Mouse (Mus musculus): Measurements from ENCODE around the gene Luzp2. TPM values are rescaled to one million over a fixed set of nuclear protein-coding genes. Genes with fewer than 3 reads are reported as not detected.
"Not testable (repeated sequence)": the region's sequence is repeated elsewhere in the genome, so short reads cannot be mapped to it uniquely, and the experiment has no call there.

Luzp2 gene
- total and polyA plus RNA-seq, 3 experiments: 0.11 TPM; not detected in 2

GRCm38 (mm10) chr7:54962678-54963077 lies 127.4 kb downstream of the Luzp2 start:
- DNase-seq (ENCODE audit: low spot score): no peak
- Histone ChIP-seq H3K9me3 (replicated peaks) (no peaks in the 10 kb centered on the region), H3K36me3 (replicated peaks) (no peaks in the 10 kb centered on the region), H3K4me3 (ENCODE audit: low read depth, low read length) (no peak overlapping the region), H3K27me3 (ENCODE audit: insufficient read depth, low read length) (no peaks in the 10 kb centered on the region), H3K4me1 (ENCODE audit: insufficient read depth, low read depth, low read length) (no peaks in the 10 kb centered on the region)
- no peak for ATAC-seq (ENCODE audit: extremely low read depth, insufficient number of reproducible peaks, low FRiP score, poor library complexity, severe bottlenecking)
- no peak for TF ChIP-seq CTCF (IDR thresholded peaks at IDR 0.05; ENCODE audit: low read depth, low read length)
- no peak for TF ChIP-seq POLR2AphosphoS5 (IDR thresholded peaks at IDR 0.05; ENCODE audit: insufficient replicate concordance, low read depth, low read length)
- no peak for TF ChIP-seq GATA2 (IDR thresholded peaks at IDR 0.05; ENCODE audit: borderline replicate concordance, low read depth, low read length)

DNA sequence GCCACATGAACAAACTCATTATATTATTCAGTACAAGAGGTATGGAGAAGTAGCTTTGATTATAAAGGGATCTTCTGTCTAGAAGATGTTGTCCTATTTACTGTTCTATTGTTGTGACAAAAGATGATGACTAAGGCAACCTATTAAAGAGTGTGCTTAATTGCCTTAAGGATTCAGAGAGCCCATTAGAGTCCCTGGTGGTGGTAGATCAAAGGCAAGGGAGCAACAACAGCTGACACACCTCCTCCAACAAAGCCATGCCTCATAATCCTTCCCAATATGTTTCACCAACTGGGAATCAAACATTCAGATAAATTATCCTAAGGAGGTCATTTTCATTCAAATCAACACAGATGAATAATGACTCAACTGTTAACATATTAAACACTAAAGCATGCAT lies 142.1 kb downstream of the Luzp2 start:
- no peak for TF ChIP-seq TAL1 (conservative IDR thresholded peaks at IDR 0.05; ENCODE audit: low read depth, low read length)
- TF ChIP-seq GATA2 (IDR thresholded peaks at IDR 0.05; ENCODE audit: borderline replicate concordance, low read depth, low read length): no peak
- no peak for TF ChIP-seq GATA1 (IDR thresholded peaks at IDR 0.05; ENCODE audit: borderline replicate concordance, low read length)
- no peak for TF ChIP-seq CTCF (IDR thresholded peaks at IDR 0.05; ENCODE audit: low read depth, low read length)
- TF ChIP-seq POLR2AphosphoS5 (IDR thresholded peaks at IDR 0.05; ENCODE audit: insufficient replicate concordance, low read depth, low read length): no peak
- H3K4me1 ChIP-seq (ENCODE audit: insufficient read depth, low read depth, low read length): no peaks in the 10 kb centered on the region
- ATAC-seq (ENCODE audit: extremely low read depth, insufficient number of reproducible peaks, low FRiP score, poor library complexity, severe bottlenecking) (no peak), DNase-seq (ENCODE audit: low spot score) (no peak)
- no peaks in the 10 kb centered on the region for H3K36me3 ChIP-seq (replicated peaks)
- H3K27me3 ChIP-seq (ENCODE audit: insufficient read depth, low read length): no peaks in the 10 kb centered on the region
- no peak overlapping the region for H3K4me3 ChIP-seq (ENCODE audit: low read depth, low read length)
- H3K9me3 ChIP-seq (replicated peaks): no peaks in the 10 kb centered on the region

GRCm38 (mm10) chr7:54980585-54980984 lies 145.3 kb downstream of the Luzp2 start:
- no peak for ATAC-seq (ENCODE audit: extremely low read depth, insufficient number of reproducible peaks, low FRiP score, poor library complexity, severe bottlenecking)
- no peaks in the 10 kb centered on the region for H3K4me1 ChIP-seq (ENCODE audit: insufficient read depth, low read depth, low read length)
- TF ChIP-seq TAL1 (conservative IDR thresholded peaks at IDR 0.05; ENCODE audit: low read depth, low read length) (no peak), POLR2AphosphoS5 (IDR thresholded peaks at IDR 0.05; ENCODE audit: insufficient replicate concordance, low read depth, low read length) (no peak), GATA1 (IDR thresholded peaks at IDR 0.05; ENCODE audit: borderline replicate concordance, low read length) (no peak), CTCF (IDR thresholded peaks at IDR 0.05; ENCODE audit: low read depth, low read length) (no peak), GATA2 (IDR thresholded peaks at IDR 0.05; ENCODE audit: borderline replicate concordance, low read depth, low read length) (no peak)
- H3K27me3 ChIP-seq (ENCODE audit: insufficient read depth, low read length): no peaks in the 10 kb centered on the region
- no peaks in the 10 kb centered on the region for H3K36me3 ChIP-seq (replicated peaks)
- DNase-seq (ENCODE audit: low spot score): no peak
- no peak overlapping the region for H3K4me3 ChIP-seq (ENCODE audit: low read depth, low read length)
- H3K9me3 ChIP-seq (replicated peaks): no peaks in the 10 kb centered on the region

DNA sequence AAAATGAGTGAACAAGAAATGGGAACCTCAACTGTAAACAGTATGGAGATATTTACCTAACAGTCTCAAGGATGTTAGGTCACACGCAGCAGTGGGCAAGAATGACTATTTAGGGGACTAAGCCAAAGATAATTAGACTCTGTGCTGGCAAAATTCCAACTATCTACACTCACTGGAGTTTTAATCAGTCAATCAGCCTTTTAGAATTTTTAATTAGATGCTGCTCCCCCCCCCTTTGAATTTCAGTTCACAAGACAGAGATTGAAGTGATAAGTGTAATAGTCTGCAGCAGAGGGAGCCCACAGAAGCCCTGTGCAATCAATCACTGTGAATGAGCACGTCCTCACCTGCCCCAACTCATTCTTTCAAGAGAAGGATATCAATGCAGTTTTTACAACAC lies 165.1 kb downstream of the Luzp2 start:
- ATAC-seq (ENCODE audit: extremely low read depth, insufficient number of reproducible peaks, low FRiP score, poor library complexity, severe bottlenecking) (no peak; the same call in 1 of the 2 replicates), DNase-seq (ENCODE audit: low spot score) (no peak)
- no peak for TF ChIP-seq TAL1 (conservative IDR thresholded peaks at IDR 0.05; ENCODE audit: low read depth, low read length)
- no peak for TF ChIP-seq CTCF (IDR thresholded peaks at IDR 0.05; ENCODE audit: low read depth, low read length)
- no peak for TF ChIP-seq POLR2AphosphoS5 (IDR thresholded peaks at IDR 0.05; ENCODE audit: insufficient replicate concordance, low read depth, low read length)
- no peak for TF ChIP-seq GATA2 (IDR thresholded peaks at IDR 0.05; ENCODE audit: borderline replicate concordance, low read depth, low read length)
- no peak for TF ChIP-seq GATA1 (IDR thresholded peaks at IDR 0.05; ENCODE audit: borderline replicate concordance, low read length)
- no peaks in the 10 kb centered on the region for H3K36me3 ChIP-seq (replicated peaks)
- H3K4me3 ChIP-seq (ENCODE audit: low read depth, low read length): no peak overlapping the region
- H3K27me3 ChIP-seq (ENCODE audit: insufficient read depth, low read length): no peaks in the 10 kb centered on the region
- H3K4me1 ChIP-seq (ENCODE audit: insufficient read depth, low read depth, low read length): no peaks in the 10 kb centered on the region
- no peaks in the 10 kb centered on the region for H3K9me3 ChIP-seq (replicated peaks)

- no peak for TF ChIP-seq TAL1 (conservative IDR thresholded peaks at IDR 0.05; ENCODE audit: low read depth, low read length)
- no peak for TF ChIP-seq GATA1 (IDR thresholded peaks at IDR 0.05; ENCODE audit: borderline replicate concordance, low read length)
- TF ChIP-seq POLR2AphosphoS5 (IDR thresholded peaks at IDR 0.05; ENCODE audit: insufficient replicate concordance, low read depth, low read length): no peak
- TF ChIP-seq GATA2 (IDR thresholded peaks at IDR 0.05; ENCODE audit: borderline replicate concordance, low read depth, low read length): no peak
- TF ChIP-seq CTCF (IDR thresholded peaks at IDR 0.05; ENCODE audit: low read depth, low read length): no peak
- H3K36me3 ChIP-seq (replicated peaks): no peaks in the 10 kb centered on the region
Observed at GRCm38 (mm10) chr7:55009173-55009771, 174.0 kb downstream of the Luzp2 start.

GRCm38 (mm10) chr7:55133850-55134249 lies 298.6 kb downstream of the Luzp2 start:
- ATAC-seq (ENCODE audit: extremely low read depth, insufficient number of reproducible peaks, low FRiP score, poor library complexity, severe bottlenecking): peak; percentile 57
- not testable (repeated sequence) for DNase-seq (ENCODE audit: low spot score); H3K4me3 ChIP-seq (ENCODE audit: low read depth, low read length); H3K4me1 ChIP-seq (ENCODE audit: insufficient read depth, low read depth, low read length); H3K36me3 ChIP-seq (replicated peaks); H3K9me3 ChIP-seq (replicated peaks); H3K27me3 ChIP-seq (ENCODE audit: insufficient read depth, low read length)

More at GRCm38 (mm10) chr7:55009173-55009771, 174.0 kb downstream of the Luzp2 start:
- Histone ChIP-seq H3K4me1 (ENCODE audit: insufficient read depth, low read depth, low read length) (peaks cover 7% of the 10 kb centered on the region), H3K4me3 (ENCODE audit: low read depth, low read length) (no peak overlapping the region), H3K27me3 (ENCODE audit: insufficient read depth, low read length) (no peaks in the 10 kb centered on the region), H3K9me3 (replicated peaks) (no peaks in the 10 kb centered on the region)
- DNase-seq (ENCODE audit: low spot score) (no peak), ATAC-seq (ENCODE audit: extremely low read depth, insufficient number of reproducible peaks, low FRiP score, poor library complexity, severe bottlenecking) (no peak)

GRCm38 (mm10) chr7:55188927-55189326 lies 353.6 kb downstream of the Luzp2 start:
- Histone ChIP-seq H3K27me3 (ENCODE audit: insufficient read depth, low read length) (no peaks in the 10 kb centered on the region), H3K4me3 (ENCODE audit: low read depth, low read length) (no peak overlapping the region), H3K9me3 (replicated peaks) (no peaks in the 10 kb centered on the region), H3K4me1 (ENCODE audit: insufficient read depth, low read depth, low read length) (no peaks in the 10 kb centered on the region), H3K36me3 (replicated peaks) (no peaks in the 10 kb centered on the region)
- DNase-seq (ENCODE audit: low spot score) (no peak), ATAC-seq (ENCODE audit: extremely low read depth, insufficient number of reproducible peaks, low FRiP score, poor library complexity, severe bottlenecking) (no peak)
- TF ChIP-seq CTCF (IDR thresholded peaks at IDR 0.05; ENCODE audit: low read depth, low read length) (no peak), POLR2AphosphoS5 (IDR thresholded peaks at IDR 0.05; ENCODE audit: insufficient replicate concordance, low read depth, low read length) (no peak), GATA1 (IDR thresholded peaks at IDR 0.05; ENCODE audit: borderline replicate concordance, low read length) (no peak), TAL1 (conservative IDR thresholded peaks at IDR 0.05; ENCODE audit: low read depth, low read length) (no peak), GATA2 (IDR thresholded peaks at IDR 0.05; ENCODE audit: borderline replicate concordance, low read depth, low read length) (no peak)

Measured in G1E (cell line).